Mouse (Mus musculus): ENCODE results near the gene Ccdc194.

DNA sequence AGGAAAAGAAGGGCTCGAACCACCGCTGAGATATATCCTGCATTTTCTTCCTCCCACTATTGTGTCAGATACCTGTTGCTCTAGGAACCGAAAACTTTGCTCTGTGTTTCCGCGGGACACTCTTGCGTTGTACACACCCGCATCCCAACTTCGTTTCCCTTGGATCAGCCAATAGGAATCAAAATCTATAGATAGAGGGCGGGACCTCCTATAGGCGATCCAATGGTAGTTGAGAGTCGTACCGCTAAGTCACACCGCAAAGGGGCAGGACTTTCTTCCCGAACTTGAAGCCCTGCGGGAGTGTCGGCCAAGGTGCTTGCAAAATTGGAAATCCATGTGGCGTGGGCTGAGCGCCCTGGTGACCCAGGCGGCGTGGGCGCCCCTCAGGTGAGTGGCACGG is 37.1 kb downstream of the Ccdc194 start:
- TF ChIP-seq FLI1 (IDR thresholded peaks at IDR 0.05; ENCODE audit: low read length) (no peak), GATA1 (IDR thresholded peaks at IDR 0.05; ENCODE audit: borderline replicate concordance, low read length) (no peak)

All from megakaryocyte, embryonic 14.5 days (primary cell).